Mouse (Mus musculus) lung, postnatal 0 days (tissue): ENCODE results near the gene Chd3. TPM values are rescaled to one million over a fixed set of nuclear protein-coding genes. Genes with fewer than 3 reads are reported as not detected.

Experiments
- ATAC-seq: fragments of 200-750 bp; cut with Nextera tagmentation; 2 replicates; pipeline ENCODE4 v1.8.0; 2017; ENCODE audit warnings: moderate library complexity
- DNase-seq: peaks from one replicate; pipeline ENCODE4 v3.0.0-alpha.2; 2016; ENCODE audit warnings: low spot score
- H3K27ac ChIP-seq: fragments of 300-500 bp; sonication (generic); 2 replicates; pipeline ENCODE4 v1.5.1; 2014; ENCODE audit warnings: antibody characterized with exemption, mild to moderate bottlenecking, low read length, mixed read lengths
- H3K27me3 ChIP-seq: fragments of 300-500 bp; sonication (generic); replicated peaks from 2 replicates; pipeline ENCODE4 v1.6.1; 2014; ENCODE audit warnings: low read length, mixed read lengths; ENCODE audit not compliant: insufficient read depth
- H3K36me3 ChIP-seq: fragments of 300-500 bp; sonication (generic); 2 replicates; pipeline ENCODE4 v1.6.1; 2014; ENCODE audit warnings: low read length, mixed read lengths; ENCODE audit not compliant: insufficient read depth
- H3K4me1 ChIP-seq: fragments of 300-500 bp; sonication (generic); 2 replicates; pipeline ENCODE4 v1.6.1; 2014; ENCODE audit warnings: antibody characterized with exemption, low read depth, low read length, mixed read lengths; ENCODE audit not compliant: insufficient read depth
- H3K4me2 ChIP-seq: fragments of 300-500 bp; sonication (generic); replicated peaks from 2 replicates; pipeline ENCODE4 v1.6.1; 2014; ENCODE audit warnings: low read depth, mild to moderate bottlenecking, low read length, moderate library complexity, mixed read lengths
- H3K4me3 ChIP-seq: fragments of 300-500 bp; sonication (generic); 2 replicates; pipeline ENCODE4 v1.5.1; 2014; ENCODE audit warnings: low read depth, low read length
- H3K9ac ChIP-seq: fragments of 300-500 bp; sonication (generic); replicated peaks from 2 replicates; pipeline ENCODE4 v1.6.1; 2014; ENCODE audit warnings: low read depth, mild to moderate bottlenecking
- H3K9me3 ChIP-seq: fragments of 300-500 bp; sonication (generic); 2 replicates; pipeline ENCODE4 v1.6.1; 2016; ENCODE audit warnings: low read length, mixed read lengths
- CTCF ChIP-seq: IDR thresholded peaks from 2 replicates; pipeline ENCODE4 v1.5.1; 2016; ENCODE audit warnings: antibody characterized with exemption, mild to moderate bottlenecking
- EP300 ChIP-seq: IDR thresholded peaks from 2 replicates; pipeline ENCODE4 v1.6.1; 2016; ENCODE audit warnings: antibody characterized with exemption, mild to moderate bottlenecking, control low read depth
- WGBS: fragments of 180-500 bp; shearing (Covaris S2); extraction: QIAGEN DNeasy Blood & Tissue Kit; methylation state at CpG from one replicate; pipeline ENCODE4 v1.1.7; 2014; 5-methylcytosine and 5-hydroxymethylcytosine counted together
- polyA plus RNA-seq: library from polyadenylated mRNA; unstranded; fragments of >200 nt; fragmentation: Nextera tagmentation; extraction: Ambion mirVana; gene quantifications from 2 replicates; pipeline ENCODE4 v1.2.1, GENCODE M21; 2015

The Chd3 gene
- polyA plus RNA-seq, 1 experiment from 2014 or later, result 29.9 TPM

DNA sequence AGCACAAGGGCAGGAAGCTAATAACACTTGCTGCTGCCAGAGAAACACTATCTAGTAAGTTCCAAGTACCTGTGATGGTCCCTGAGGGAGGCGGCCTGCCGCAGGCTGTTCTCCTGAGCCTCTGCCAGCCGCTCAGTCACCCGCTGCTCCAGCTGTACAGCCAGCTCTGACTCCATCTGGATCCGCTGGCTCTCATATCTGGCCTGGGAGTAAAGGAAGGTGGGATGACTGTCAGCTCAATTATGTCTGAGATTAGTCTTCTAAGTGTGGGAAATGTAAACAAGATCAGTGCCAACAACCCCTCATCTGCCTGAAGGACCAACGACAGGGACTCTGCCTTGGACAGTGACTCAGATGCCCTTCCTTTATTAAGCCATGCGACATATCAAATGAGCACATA, 57.9 kb downstream of the Chd3 start:
- Histone ChIP-seq H3K4me2 (no peak overlapping the region), H3K27ac (no peak overlapping the region), H3K9ac (no peak overlapping the region), H3K4me1 (no peaks in the 10 kb centered on the region), H3K36me3 (no peaks in the 10 kb centered on the region), H3K4me3 (no peak overlapping the region), H3K9me3 (no peaks in the 10 kb centered on the region), H3K27me3 (no peaks in the 10 kb centered on the region)
- TF ChIP-seq CTCF (no peak), EP300 (no peak)
- ATAC-seq, result no peak
- WGBS, result 81% methylated on average over 7 of the region's 7 CpGs
- no peak for DNase-seq

DNA sequence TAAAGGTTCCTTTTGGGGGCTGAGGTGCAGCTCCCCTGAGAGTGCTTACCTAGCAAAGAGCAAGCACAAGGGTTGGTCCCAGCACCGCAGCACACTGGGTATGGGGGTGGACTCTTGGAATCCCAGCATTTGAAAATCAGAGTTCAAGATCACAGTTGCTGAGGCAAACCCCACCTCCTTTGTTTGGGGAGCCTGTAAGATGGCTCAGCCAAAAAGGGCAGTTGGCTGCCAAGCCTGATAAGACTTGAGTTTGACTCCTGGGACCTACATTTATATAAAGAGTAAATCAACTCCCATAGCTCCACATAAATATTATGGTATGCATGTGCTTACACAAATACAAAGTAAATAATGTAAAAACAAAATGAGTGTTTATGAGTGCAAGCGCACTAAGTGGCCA, 63.2 kb downstream of the Chd3 start:
- no peak overlapping the region for H3K4me2 ChIP-seq
- no peaks in the 10 kb centered on the region for H3K27me3 ChIP-seq
- no peaks in the 10 kb centered on the region for H3K36me3 ChIP-seq
- TF ChIP-seq CTCF (no peak), EP300 (no peak)
- no peak overlapping the region for H3K4me3 ChIP-seq
- no peak for DNase-seq
- no peak overlapping the region for H3K9ac ChIP-seq
- WGBS, result 98% methylated on average over 2 of the region's 2 CpGs
- no peak for ATAC-seq
- H3K9me3 ChIP-seq, result no peaks in the 10 kb centered on the region
- H3K4me1 ChIP-seq, result no peaks in the 10 kb centered on the region
- no peak overlapping the region for H3K27ac ChIP-seq

DNA sequence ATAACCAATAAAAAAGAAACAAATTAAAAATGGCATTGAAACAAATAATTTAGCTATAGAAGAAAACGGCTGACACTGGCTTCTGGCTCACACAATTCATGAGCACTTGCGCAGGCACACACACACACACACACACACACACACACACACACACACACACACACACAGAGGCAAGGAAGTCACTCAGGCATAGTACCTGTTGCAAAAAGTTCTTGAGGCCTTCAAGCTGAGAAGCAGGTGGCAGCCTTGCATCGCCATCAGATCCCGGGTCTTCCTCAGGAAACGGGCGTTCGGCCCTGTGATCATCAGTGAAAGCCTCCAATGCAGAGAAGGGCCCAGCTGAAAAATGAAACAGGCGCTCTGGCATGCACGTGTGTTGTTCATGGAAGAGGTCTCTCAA, 63.9 kb downstream of the Chd3 start:
- Histone ChIP-seq H3K4me1 (no peaks in the 10 kb centered on the region), H3K27me3 (no peaks in the 10 kb centered on the region), H3K9ac (no peak overlapping the region), H3K9me3 (no peaks in the 10 kb centered on the region), H3K36me3 (no peaks in the 10 kb centered on the region), H3K4me2 (no peak overlapping the region), H3K27ac (no peak overlapping the region), H3K4me3 (no peak overlapping the region)
- no peak for DNase-seq
- no peak for ATAC-seq
- WGBS, result 84% methylated on average over 9 of the region's 9 CpGs
- TF ChIP-seq EP300 (no peak), CTCF (no peak)

DNA sequence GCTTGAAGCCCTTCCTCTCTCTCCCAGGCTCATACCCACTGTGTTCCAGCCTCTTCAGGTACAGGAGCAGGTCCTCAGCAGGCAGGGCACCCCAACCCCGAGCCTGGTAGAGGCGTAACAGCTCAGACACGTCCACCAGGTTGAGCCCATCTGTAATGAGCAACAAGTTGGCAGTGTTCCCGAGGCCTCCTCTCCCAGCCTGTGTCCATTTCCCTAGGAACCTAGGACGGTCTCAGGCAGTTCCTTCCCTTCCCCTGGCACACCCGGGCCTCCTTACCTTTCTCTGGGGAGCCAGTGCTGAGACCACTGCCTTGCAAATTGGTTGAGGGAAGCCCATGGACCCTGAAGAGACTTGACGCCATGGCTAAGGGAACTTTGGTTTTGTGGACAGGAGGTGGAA, 66.4 kb downstream of the Chd3 start:
- H3K9ac ChIP-seq, result no peak overlapping the region
- ATAC-seq, result no peak
- no peak for TF ChIP-seq EP300
- no peaks in the 10 kb centered on the region for H3K9me3 ChIP-seq
- no peaks in the 10 kb centered on the region for H3K27me3 ChIP-seq
- H3K4me1 ChIP-seq, result no peaks in the 10 kb centered on the region
- no peaks in the 10 kb centered on the region for H3K36me3 ChIP-seq
- no peak for DNase-seq
- H3K27ac ChIP-seq, result no peak overlapping the region
- H3K4me2 ChIP-seq, result no peak overlapping the region
- WGBS, result 77% methylated on average over 7 of the region's 7 CpGs
- H3K4me3 ChIP-seq, result no peak overlapping the region

DNA sequence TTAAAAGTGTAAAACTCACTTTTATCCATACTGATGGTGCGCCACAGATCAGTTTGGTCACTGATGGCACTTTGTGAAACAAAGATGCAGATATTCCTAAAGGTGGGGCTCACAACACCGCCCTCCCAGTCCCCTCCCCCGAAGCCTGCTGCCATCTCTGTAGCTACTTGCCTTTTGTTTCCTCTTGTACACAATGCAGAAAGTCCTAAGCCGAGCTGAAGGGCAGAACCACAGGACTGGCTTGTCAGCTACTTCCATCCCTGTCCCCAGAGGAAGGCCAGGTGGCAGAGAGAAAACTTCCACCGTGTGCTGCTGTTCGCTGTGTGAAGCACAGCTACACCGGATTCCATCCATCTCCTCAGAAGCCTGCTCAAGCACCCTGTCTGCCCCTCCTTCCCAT, 71.0 kb downstream of the Chd3 start:
- 74% methylated on average over 7 of the region's 7 CpGs for WGBS
- Histone ChIP-seq H3K9me3 (no peaks in the 10 kb centered on the region), H3K27ac (no peak overlapping the region), H3K27me3 (no peaks in the 10 kb centered on the region), H3K4me2 (no peak overlapping the region), H3K4me3 (no peak overlapping the region), H3K36me3 (no peaks in the 10 kb centered on the region), H3K4me1 (no peaks in the 10 kb centered on the region), H3K9ac (no peak overlapping the region)
- TF ChIP-seq EP300 (no peak), CTCF (no peak)
- ATAC-seq (no peak), DNase-seq (no peak)

DNA sequence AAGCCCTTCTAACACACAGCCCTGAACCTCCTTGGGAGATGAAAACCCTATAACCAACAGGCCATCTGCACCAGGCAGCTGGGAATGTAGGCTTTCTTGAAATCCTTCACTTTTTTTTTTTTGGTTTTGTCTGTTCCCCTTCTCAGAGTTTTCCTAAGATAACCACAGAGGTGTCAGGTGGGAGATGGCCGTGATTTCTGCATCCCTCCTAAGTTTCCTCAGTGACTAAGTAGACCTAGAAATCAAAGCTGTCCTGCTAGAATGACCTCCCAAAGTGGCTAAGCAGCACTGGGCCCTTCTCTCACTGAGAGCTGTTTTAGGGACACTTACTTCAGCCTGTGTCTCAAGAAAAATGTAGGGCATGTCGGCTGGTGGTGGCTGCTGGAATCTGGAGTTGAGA, 71.4 kb downstream of the Chd3 start:
- H3K36me3 ChIP-seq, result no peaks in the 10 kb centered on the region
- H3K9ac ChIP-seq, result no peak overlapping the region
- no peak overlapping the region for H3K4me3 ChIP-seq
- H3K9me3 ChIP-seq, result no peaks in the 10 kb centered on the region
- TF ChIP-seq EP300 (no peak), CTCF (no peak)
- H3K4me1 ChIP-seq, result no peaks in the 10 kb centered on the region
- no peak overlapping the region for H3K4me2 ChIP-seq
- ATAC-seq (no peak), DNase-seq (no peak)
- WGBS, result 78% methylated on average over 2 of the region's 2 CpGs
- no peak overlapping the region for H3K27ac ChIP-seq
- H3K27me3 ChIP-seq, result no peaks in the 10 kb centered on the region

DNA sequence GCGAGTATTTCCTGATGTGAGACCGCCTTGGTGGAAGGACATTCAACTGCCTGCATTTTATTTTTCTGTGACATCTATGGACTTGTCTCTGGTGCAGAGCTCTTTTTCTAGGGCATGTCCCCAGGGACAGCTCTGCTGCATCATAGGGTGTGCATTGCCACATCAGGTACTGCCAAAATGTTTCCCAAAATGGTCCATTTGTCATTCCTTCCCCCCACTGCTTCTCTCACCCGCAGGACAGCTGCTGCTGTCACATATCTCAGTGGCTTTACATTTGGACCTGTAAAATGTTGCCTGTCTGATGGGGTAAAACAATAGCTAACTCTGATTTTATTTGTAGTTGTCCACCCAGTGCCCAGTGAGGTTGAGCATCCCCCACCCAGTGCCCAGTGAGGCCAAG, 73.9 kb downstream of the Chd3 start:
- H3K27ac ChIP-seq, result no peak overlapping the region
- 86% methylated on average over 3 of the region's 3 CpGs for WGBS
- H3K27me3 ChIP-seq, result no peaks in the 10 kb centered on the region
- no peak overlapping the region for H3K4me2 ChIP-seq
- no peak overlapping the region for H3K9ac ChIP-seq
- no peak for TF ChIP-seq CTCF
- no peak for TF ChIP-seq EP300
- no peak for DNase-seq
- H3K9me3 ChIP-seq, result no peaks in the 10 kb centered on the region
- no peak overlapping the region for H3K4me3 ChIP-seq
- no peaks in the 10 kb centered on the region for H3K36me3 ChIP-seq
- ATAC-seq, result no peak
- H3K4me1 ChIP-seq, result no peaks in the 10 kb centered on the region

Other genes starting within 250 kb of the Chd3 start
- 0.38 and 0.49 TPM in 2 replicates for gene Hes7, start 249.0 kb downstream of the Chd3 start, polyA plus RNA-seq
- 0.42 and 0.50 TPM in 2 replicates for gene 9130213A22Rik, start 246.8 kb downstream of the Chd3 start, polyA plus RNA-seq
- gene Aloxe3, start 243.5 kb downstream of the Chd3 start, polyA plus RNA-seq, result 0.13 and 0.44 TPM in 2 replicates
- not detected in 2 replicates for gene Alox12b, start 212.4 kb downstream of the Chd3 start, polyA plus RNA-seq
- gene Alox8, start 171.6 kb downstream of the Chd3 start, polyA plus RNA-seq, result 0.04 and 0.08 TPM in 2 replicates
- gene Gucy2e, start 132.4 kb downstream of the Chd3 start, polyA plus RNA-seq, result 0.04 TPM in 1 of 2 replicates, not detected in the other
- 5.0 and 5.5 TPM in 2 replicates for gene Cntrob, start 45.6 kb downstream of the Chd3 start, polyA plus RNA-seq
- 109 TPM in 2 replicates for gene Trappc1, start 45.4 kb downstream of the Chd3 start, polyA plus RNA-seq
- 0.86 and 0.93 TPM in 2 replicates for gene Kcnab3, start 43.1 kb downstream of the Chd3 start, polyA plus RNA-seq
- gene Rnf227, start 28.9 kb downstream of the Chd3 start, polyA plus RNA-seq, result 5.7 and 6.6 TPM in 2 replicates
- 126 and 142 TPM in 2 replicates for gene Naa38, start 26.1 kb upstream of the Chd3 start, polyA plus RNA-seq
- gene Cyb5d1, start 26.2 kb upstream of the Chd3 start, polyA plus RNA-seq, result 16.3 and 16.5 TPM in 2 replicates
- gene Tmem88, start 28.8 kb upstream of the Chd3 start, polyA plus RNA-seq, result 96.5 and 101 TPM in 2 replicates
- 29.4 and 34.9 TPM in 2 replicates for gene Kdm6b, start 44.3 kb upstream of the Chd3 start, polyA plus RNA-seq
- gene Dnah2, start 179.7 kb upstream of the Chd3 start, polyA plus RNA-seq, result 1.3 and 2.2 TPM in 2 replicates
- 0.80 and 1.0 TPM in 2 replicates for gene Efnb3, start 190.8 kb upstream of the Chd3 start, polyA plus RNA-seq
- 13.8 and 14.3 TPM in 2 replicates for gene Wrap53, start 210.8 kb upstream of the Chd3 start, polyA plus RNA-seq
- 39.8 and 50.6 TPM in 2 replicates for gene Trp53, start 211.0 kb upstream of the Chd3 start, polyA plus RNA-seq
- 7.5 and 8.1 TPM in 2 replicates for gene Atp1b2, start 236.5 kb upstream of the Chd3 start, polyA plus RNA-seq
- not detected in 2 replicates for gene Shbg, start 248.5 kb upstream of the Chd3 start, polyA plus RNA-seq